ENCODE assay signal across 1 mouse cellular context in the genomic region with DNA sequence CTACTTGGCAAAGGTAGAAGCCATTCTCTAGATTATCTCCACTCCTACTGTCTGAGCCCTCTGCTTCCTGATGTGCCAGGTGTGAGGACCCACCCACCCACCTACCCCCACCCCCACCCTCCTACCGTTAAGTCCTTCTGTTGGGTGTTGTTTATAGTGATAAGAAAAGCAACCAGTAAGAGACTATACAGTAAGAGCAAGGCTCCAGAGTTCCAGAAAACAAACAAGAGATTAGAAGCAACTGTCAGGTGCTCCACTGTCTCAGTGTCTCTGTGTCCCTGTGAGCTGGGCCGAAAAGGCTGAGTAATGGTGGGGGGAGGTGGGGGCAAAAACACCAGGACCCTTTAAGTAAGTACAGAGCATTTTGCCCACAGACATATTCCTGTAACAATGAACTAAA.
A peak's percentile ranks its signal among the peaks of the same experiment; 100 is the strongest.
TF ChIP-seq lines count a peak whose summit lies in the region.

No protein-coding gene starts in this region.

TF ChIP-seq in MEL, 35 proteins besides CTCF, POLR2A, EP300 and RAD21 (continued from another document):
- TF ChIP-seq HCFC1 (IDR thresholded peaks at IDR 0.05; ENCODE audit: low read depth, low read length) (0 out of 2 replicates have a peak, but pooled peaks have one; percentile 18), CHD2 (IDR thresholded peaks at IDR 0.05; ENCODE audit: low read length) (no peak), ETS1 (IDR thresholded peaks at IDR 0.05; ENCODE audit: low read depth, low read length) (peak; percentile 32; the same call in 1 of the 2 replicates), TBP (IDR thresholded peaks at IDR 0.05; ENCODE audit: low read depth, low read length) (no peak), GABPA (IDR thresholded peaks at IDR 0.05; ENCODE audit: low read depth, low read length) (peak; percentile 58; the same call in 1 of the 2 replicates), GATA1 (IDR thresholded peaks at IDR 0.05; ENCODE audit: low read depth, low read length) (no peak), MYC (IDR thresholded peaks at IDR 0.05; ENCODE audit: low read depth, low read length) (no peak), MEF2A (IDR thresholded peaks at IDR 0.05; ENCODE audit: extremely low read depth, insufficient replicate concordance, low read depth, low read length, poor library complexity, severe bottlenecking) (no peak), ZKSCAN1 (IDR thresholded peaks at IDR 0.05; ENCODE audit: low read depth, low read length) (no peak), RCOR1 (IDR thresholded peaks at IDR 0.05; ENCODE audit: low read depth, low read length) (no peak), KAT2A (conservative IDR thresholded peaks at IDR 0.05; ENCODE audit: low read depth, low read length) (no peak), CHD1 (IDR thresholded peaks at IDR 0.05; ENCODE audit: low read depth, low read length) (no peak), MAFK (IDR thresholded peaks at IDR 0.05; ENCODE audit: borderline replicate concordance, low read depth, low read length) (no peak), MXI1 (IDR thresholded peaks at IDR 0.05; ENCODE audit: low read depth, low read length) (peak; percentile 28; the same call in 1 of the 2 replicates), E2F4 (IDR thresholded peaks at IDR 0.05; ENCODE audit: borderline replicate concordance, low read depth, low read length) (no peak), ELF1 (IDR thresholded peaks at IDR 0.05; ENCODE audit: low read depth, low read length) (no peak), TAL1 (IDR thresholded peaks at IDR 0.05; ENCODE audit: low read length) (no peak), USF2 (IDR thresholded peaks at IDR 0.05; ENCODE audit: borderline replicate concordance in 1 of 2, insufficient read depth in 1 of 2, low read depth in 1 of 2, low read length in 2 of 2) (no peak), MAX (IDR thresholded peaks at IDR 0.05; ENCODE audit: low read length) (no peak)
TF ChIP-seq in MEL: peak in this region for 8.
